Mouse (Mus musculus) T-helper 17 cell (primary cell): ENCODE data around the gene Lhpp.
"Not testable (repeated sequence)": the region's sequence is repeated elsewhere in the genome, so short reads cannot be mapped to it uniquely, and the experiment has no call there.

Source experiments
- in situ Hi-C, 2 experiments: fragments of 300-600 bp; cut with MboI, MseI; formaldehyde crosslinking; loops; 1 replicate in 1 of 2; 2 replicates in 1 of 2; pipeline ENCODE4 v1.15.1; 2025; ENCODE audit warnings: high pct_unique_total_duplicates in 2 of 2

The Lhpp gene

DNA sequence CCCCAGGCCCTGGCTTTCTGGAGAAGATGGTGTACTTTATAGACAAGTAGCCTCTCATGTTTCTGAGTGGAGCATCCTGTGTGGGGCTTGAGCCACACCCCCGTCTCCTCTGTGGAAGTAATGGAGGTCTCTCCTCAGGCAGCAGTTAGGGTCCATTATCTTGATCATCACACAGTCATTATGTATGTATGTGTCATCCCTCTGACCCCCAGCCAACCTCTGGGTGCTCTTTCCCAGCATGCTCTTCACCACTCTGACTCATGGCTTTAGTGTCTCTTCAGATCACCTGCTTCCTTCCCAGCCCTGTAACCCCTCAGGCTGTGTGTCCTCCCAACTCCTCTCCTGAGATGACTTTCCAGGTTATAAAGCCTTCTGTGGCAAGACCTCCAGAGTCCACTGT, 31.2 kb downstream of the Lhpp start:
- in situ Hi-C loops: no loop called here

DNA sequence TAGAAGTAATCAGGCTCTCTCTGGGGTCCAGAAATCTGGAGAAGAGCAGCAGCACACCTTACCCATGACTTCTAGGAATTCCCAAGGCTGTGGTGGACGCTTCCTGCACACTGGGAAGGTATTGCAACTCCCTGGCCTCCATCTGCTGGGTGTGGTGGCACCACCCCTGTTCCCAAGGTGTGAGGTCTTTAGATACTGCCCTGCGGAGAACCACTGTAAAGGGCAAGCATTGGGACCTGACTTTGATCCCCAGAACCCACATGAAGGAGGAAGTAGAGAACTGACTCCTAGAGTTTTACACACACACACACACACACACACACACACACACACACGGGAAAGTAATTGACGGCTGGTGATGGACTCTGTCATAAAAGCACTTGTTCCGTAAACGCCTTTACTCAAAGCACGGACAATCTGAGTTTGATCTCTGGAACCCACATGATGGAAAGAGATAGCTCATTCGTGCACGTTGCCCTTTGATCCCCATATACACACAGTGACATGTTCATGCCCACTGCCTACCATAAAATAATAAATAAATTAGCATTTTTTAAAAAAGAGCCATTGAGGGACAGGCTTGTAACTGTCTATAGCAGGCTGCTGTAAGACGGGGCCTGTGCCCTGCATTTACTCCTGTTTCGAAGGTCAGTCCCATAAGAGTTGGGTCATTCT, 34.3 kb downstream of the Lhpp start:
- in situ Hi-C loops: no loop called here

DNA sequence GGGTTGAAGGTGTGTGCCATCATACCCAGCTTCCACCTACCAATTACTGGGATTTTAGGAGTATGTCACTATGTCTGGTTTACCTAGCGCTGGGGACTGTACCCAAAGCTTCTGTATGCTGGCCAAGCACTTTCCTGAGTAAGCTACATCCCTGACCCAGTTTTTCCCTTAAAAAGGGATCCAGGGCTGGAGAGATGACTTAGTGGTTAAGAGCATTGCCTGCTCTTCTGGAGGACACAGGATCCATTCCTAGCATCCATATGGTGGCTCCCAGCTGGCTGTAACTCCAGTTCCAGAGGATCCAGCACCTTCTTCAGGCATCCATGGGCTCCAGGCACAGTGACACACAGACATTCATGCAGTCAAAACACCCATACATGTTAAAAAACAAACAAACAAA, 36.1 kb downstream of the Lhpp start:
- in situ Hi-C loops: no loop called here

DNA sequence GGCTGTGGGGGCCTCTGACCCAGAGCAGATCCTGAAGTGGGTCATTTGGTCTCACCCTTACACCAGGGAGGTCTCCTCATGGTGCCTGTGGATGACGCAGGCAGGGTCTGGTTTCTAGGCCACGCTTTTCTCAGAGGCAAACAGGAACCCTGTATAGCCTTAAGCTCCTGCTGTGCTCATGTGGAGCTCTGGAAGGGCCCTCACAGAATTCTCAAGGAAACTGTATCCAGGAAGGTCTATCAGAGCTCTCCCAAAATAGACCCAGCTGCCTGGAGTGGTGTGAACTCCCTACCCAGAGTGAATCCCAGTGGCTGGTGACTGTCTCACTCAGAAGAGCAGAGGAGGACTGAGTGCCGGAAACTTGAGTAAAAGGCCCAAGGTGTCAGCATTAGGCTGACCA, 44.0 kb downstream of the Lhpp start:
- in situ Hi-C loops: loop anchor here (5.0 kb wide), 2 partner anchors 243 to 348 kb away; no protein-coding TSS in a partner anchor

DNA sequence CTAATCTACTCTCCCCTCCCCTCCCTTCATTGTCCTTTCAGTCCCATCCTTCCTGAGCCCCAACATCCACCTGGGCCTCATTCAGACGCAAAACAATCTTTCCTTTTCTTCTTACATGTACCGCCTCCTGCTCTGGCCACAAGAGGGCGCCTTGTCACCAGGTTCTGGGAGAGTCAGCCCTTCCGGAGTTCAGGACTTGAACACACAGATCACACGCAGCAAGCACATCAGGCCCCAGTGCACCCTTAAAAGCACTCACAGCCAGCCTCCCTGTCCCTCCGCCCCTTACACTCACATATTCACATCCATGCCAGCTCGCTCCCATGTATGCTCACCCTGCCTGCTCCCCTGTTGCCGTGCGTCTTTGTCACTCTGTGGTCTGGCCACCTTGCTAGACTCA, 45.6 kb downstream of the Lhpp start:
- in situ Hi-C loops: loop anchor here in 1 of 2 experiments (5.0 kb wide), 1 partner anchor 241 kb away; no protein-coding TSS in a partner anchor

DNA sequence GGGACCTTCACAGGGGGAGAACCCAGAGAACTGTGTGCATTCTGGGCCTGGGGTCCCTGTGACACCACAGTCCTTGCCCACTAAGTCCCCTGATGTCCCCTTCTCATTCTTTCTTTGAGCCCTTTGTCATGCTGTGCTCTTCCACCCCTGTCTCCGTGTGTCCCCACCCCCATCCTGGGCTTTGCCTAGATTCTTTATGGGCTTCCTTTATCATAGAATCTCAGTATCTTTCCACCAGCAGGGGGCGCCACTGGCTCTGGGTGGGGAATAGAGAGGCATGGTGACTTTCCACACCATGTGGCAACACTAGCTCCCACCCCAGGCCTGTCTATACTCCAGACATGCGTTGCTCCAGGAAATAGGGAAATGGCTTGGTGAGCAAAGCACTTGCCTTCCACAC, 46.1 kb downstream of the Lhpp start:
- in situ Hi-C loops: loop anchor here in 1 of 2 experiments (5.0 kb wide), 1 partner anchor 241 kb away; no protein-coding TSS in a partner anchor

DNA sequence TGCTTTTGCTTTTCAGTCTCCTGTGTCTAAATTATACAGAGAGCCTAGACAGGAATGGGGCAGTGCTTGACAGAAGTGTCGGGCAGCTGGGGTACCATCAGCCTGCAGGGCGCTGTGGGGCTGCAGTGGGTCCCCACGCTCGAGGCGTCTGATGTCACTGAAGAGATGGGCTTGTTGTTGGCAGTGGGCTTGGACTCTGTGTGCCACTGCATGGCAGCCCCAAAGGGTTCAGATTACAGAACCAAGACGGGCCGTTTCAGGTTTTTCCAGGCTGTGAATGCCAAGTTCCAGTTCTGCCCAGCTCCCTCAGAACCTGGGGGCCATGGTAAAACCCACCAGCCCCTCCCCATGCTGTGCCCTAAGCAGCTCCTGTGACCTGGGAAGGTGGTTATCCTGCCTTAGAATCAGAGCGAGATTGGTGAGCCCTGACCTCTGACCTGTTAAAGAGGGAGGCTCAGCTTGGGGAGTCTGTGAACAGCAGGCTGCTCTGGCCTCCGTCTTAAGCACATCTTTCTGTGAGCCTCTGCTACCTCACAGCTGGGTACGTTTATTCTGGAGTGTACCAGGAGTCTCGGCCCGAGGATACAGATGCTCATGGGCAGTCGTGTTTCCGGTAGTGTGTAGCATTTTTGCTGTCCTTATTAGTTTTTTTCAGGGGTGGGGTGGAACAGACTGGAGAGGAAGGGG, 47.1 kb downstream of the Lhpp start:
- in situ Hi-C loops: loop anchor here in 1 of 2 experiments (5.0 kb wide), 1 partner anchor 240 kb away; no protein-coding TSS in a partner anchor

DNA sequence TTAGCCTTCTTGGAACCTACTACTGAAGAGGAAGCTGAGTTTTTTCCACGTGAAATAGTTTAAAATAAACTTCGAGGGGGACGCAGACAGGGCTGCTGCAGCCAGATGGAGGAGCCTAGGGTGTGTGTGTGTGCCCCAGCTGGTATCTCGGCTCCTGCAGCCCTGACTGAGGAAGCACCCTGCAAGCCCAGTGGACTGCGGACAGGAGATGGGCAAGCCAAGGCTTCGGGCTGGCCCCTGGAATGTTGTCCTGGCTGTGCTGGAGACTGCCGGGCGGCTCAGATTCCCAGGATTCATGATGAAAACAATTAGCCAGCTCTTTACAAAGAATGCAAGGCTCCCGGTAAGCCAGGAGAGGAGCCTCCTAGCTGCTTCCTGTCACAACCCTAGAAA, 47.6 kb downstream of the Lhpp start:
- in situ Hi-C loops: loop anchor here in 1 of 2 experiments (5.0 kb wide), 1 partner anchor 239 kb away; no protein-coding TSS in a partner anchor

DNA sequence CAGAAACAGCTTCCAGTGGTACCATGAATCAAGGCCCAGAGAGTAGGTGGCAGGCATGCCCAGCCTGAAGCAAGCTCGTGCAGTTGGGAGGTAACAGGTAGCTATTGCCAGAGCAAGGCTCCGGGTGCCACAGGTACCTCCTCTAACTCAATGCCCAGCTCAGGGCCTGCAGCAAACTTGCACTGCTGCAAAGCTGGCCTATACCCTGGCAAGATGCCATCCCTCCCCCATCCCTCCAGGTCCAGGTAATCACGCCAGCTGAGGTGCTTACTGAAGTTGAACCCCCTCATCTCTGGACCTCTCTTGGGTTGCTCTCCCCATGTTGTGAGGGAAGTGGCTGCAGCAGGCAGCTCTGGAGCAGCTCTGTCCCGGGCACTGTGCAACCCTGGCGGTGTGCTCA, 48.2 kb downstream of the Lhpp start:
- in situ Hi-C loops: loop anchor here in 1 of 2 experiments (5.0 kb wide), 1 partner anchor 239 kb away; no protein-coding TSS in a partner anchor

DNA sequence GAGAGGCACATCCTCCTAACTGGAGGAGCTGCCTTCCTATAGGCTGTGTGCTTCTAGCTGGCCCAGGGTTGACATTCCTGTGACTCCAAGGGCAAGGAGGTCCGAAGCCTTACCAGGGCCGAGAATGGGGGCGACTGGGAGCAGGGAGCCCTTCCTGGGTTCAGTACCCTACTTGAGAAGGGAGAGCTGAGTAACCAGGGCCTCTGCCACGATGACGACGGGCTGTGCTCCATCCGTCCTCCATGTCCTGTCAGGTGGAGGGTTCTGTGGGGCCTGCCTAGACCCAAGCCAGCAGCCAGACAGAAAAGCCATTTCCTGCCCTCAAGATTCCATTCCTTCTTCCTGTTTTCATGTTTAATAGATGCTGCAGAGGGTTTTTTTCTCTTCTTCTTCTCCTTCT, 49.2 kb downstream of the Lhpp start:
- in situ Hi-C loops: loop anchor here in 1 of 2 experiments (5.0 kb wide), 1 partner anchor 238 kb away; no protein-coding TSS in a partner anchor

DNA sequence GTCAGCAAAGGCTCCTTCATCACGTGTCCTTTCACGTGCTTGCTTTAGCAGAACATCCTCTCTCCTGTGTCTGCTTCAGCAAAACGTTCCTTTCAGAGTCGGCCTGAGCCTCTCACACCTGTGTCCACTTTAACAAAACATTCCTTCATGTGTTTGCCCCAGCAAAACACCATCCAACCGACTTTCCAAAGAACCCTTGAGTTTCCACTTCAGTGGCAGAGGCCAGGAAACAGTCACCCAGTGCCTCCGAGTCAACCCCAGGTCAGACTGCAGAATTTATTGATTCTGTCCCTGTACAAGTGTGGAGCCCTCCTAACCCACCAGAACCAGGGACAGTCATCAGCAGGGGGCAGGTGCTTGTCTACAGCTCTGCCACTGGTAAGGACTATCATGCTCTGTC, 52.4 kb downstream of the Lhpp start:
- in situ Hi-C loops: not testable (repeated sequence)

DNA sequence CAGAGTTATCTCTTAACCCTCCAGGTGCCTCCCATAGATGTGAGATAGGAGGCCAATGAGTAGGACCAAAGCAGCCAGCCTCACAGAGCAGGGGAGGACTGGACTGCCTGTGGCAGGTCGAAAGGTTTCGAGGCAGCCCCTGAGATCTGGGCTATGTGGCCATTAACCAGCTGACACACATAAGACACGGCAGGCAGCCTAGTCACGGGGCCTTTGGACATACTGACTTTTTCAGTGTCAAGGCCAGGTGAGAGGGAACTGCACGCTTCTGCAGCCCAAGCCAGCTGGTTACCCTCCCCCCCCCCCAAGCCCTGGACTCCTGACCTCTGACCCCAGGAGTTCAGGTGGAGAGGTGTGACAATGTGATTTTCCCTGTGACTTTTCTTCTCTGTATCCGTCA, 54.4 kb downstream of the Lhpp start:
- in situ Hi-C loops: loop anchor here in 1 of 2 experiments (5.0 kb wide), 1 partner anchor 42 kb away; no protein-coding TSS in a partner anchor

DNA sequence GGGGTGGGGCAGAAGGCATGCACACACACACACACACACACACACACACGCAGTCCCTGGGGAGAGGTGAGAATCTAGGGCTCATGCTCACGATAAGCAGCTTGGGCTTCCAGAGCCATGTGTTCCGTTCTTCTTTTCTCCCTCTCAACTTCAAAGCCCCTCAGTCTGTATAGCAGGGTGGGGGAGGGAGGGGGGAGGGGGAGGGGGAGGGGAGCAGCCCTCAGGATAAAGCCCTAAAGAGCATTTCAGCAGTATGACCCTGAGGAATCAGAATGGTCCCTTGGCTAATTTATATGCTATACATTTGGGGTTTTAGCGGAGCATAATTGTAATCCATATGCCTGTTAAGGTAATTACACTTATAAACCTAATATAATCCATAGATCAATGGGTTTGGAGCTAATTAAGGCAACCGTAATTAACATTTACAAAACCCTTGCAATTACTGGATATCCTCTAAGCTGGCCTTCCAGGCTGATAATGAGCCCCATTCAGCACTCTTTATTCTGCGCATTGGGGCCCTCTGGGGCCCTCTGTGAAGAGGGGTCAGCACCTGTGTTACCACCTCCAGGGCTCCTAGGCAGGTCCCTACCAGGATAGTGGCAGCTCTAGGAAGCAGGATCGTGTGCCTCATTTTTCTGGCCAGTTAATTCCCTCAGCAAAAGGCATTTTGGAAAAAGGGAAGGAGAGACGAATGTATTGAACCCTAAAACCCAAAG, 55.4 kb downstream of the Lhpp start:
- in situ Hi-C loops: loop anchor here in 1 of 2 experiments (5.0 kb wide), 1 partner anchor 41 kb away; no protein-coding TSS in a partner anchor

DNA sequence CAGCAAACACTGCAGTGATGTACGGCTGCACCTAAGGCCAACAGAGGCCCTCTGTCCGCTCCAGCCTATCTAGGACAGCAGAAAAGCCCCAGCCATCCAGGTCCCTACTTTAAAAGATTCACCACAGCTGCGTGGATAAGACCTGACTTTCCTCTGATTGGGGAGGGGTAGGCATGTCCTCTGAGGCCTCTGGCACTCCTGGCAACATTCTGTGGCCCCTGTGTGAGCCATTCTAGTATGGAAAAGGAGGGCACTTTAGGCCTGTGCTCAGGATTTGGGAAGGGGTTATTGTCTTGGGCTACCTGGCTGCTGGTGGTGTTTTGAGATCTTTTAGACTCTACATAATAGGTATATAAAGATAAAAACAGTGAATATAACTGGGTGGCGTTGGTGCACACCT, 56.1 kb downstream of the Lhpp start:
- in situ Hi-C loops: loop anchor here in 1 of 2 experiments (5.0 kb wide), 1 partner anchor 41 kb away; no protein-coding TSS in a partner anchor

DNA sequence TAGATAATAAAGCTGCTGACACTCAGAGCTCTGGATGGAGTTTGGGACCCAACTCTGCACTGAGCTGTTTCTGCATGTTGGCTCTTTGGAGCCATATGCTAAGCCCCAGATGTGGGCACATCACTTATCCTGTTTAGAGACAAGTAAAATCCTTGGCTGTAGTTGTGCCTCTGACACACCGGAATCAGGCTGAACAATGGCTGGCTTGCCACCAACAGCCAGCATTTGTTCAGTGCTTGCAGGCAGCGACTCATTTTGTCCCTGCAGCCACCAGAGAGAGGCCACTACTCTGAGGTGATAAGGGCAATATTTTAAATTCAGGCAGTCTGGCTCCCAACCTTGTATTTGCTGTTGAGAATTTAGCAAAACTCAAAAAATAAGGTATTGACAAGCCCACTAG, 58.2 kb downstream of the Lhpp start:
- in situ Hi-C loops: loop anchor here in 1 of 2 experiments (5.0 kb wide), 1 partner anchor 39 kb away; no protein-coding TSS in a partner anchor

DNA sequence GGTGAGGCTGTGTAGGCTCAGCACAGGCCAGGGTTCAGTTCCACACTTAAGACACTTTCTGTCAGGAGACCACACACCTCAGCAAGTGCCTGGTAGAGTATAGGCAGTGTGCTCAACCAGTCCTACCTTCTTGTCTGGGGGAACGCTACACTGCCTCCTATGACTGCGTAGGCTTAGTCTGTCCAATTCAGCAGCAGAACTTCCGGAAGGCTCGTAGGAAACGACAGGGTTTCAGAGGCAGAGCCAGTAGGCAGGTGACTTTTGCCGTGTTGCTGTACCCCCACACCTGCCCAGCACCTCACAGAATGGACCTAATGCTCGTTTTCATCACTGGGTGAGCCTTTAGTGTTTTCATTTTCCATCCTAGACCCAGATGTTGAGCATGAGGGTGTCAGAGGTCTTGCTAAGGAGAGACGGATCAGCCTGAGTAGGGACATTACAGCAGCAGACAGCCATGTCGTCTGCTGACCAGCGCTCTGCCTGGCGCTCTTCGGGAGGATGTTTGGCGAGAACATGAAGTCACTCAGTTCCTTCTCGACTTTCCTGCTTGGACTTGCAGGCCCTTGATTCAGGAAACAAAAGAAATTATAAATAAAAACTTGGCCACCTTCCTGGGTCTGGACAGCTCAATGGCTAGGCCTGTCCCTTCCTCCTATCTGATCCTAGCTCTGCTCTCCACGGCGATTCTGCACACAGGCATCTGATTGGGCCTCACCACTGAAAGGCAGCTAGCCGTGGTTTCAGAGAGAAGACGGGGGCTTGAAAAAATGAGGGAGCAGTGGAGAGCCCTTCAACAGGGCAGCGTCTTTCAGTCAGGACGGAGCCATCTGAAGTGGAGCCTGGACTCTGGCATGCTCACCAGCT, 59.8 kb downstream of the Lhpp start:
- in situ Hi-C loops: loop anchor here in 1 of 2 experiments (5.0 kb wide), 1 partner anchor 37 kb away; no protein-coding TSS in a partner anchor

DNA sequence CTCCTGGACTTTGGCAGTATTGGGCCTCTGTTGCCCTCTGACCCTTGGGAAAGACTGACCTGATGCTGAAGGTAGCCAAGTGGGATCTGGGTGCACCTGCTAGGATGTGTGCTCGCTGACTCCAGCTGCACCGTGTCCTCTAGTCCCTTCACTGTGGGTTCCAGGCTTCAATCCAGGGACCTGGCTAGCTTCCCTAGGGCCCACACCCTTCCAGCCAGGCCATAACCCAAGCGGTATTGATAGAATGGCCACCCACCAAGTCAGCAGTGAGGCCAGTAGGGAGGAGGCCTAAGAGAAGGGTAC, 60.4 kb downstream of the Lhpp start:
- in situ Hi-C loops: no loop called here

DNA sequence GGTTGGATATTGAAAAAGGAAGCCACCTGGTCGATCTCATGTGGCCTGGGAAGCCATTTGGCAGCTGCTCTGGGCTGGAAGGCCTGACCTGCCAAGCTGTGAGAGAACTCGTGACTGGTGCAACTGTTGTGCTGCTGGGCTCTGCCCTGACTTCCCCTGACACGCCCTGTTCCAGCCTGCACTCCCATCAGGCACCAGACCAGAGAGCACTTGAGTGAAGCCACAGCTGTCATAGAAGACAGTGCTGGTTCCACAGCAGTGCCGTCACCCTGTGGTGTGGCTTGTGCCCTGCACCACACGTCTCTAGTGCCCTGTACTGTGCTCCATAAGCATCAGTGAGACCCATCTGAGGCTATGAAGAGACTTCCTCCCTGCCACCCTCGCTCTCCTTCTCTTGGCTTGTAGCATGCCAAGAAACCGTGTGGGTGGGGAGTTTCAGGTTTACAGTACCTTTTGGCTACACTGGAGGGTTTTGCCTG, 62.1 kb downstream of the Lhpp start:
- in situ Hi-C loops: no loop called here

DNA sequence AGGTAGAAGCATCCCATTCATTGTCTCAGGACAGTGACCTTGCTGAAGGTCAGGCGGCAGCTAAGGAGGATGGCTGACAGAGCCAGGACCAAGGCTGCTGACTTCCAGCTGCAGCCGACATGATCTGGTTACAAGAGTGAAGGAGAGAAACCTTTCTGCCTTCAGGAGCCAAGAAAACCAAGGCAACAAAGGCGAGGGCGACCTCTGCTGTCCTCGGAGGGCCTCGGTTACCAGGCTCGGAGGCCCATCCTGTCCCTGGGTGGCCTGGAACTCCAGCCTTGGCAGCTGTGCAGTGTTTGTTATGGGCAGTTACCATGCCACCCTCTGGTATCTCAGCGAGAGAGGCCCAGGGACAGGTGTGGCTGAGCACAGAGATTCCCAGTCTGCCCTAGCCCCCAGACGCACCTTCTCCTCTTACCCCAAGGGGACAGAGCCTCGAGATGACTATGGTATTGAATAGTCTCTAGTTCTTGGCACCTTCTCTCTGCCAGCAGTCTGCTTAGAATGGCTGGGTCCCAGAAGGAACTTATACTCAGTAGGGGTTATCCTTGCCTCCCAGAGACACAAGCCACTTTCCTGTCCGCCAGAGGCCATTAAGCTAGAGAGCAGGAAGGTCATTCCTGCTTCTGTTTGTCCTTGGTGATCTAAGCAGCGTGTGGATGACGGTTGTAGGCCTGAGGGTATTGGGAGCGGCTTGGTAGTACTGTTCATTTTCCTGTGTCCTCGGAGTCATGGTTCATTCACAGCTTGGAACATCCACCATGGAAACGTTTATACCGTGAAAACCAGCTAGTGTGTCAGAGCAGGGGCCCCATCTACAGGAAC, 63.7 kb downstream of the Lhpp start:
- in situ Hi-C loops: no loop called here

DNA sequence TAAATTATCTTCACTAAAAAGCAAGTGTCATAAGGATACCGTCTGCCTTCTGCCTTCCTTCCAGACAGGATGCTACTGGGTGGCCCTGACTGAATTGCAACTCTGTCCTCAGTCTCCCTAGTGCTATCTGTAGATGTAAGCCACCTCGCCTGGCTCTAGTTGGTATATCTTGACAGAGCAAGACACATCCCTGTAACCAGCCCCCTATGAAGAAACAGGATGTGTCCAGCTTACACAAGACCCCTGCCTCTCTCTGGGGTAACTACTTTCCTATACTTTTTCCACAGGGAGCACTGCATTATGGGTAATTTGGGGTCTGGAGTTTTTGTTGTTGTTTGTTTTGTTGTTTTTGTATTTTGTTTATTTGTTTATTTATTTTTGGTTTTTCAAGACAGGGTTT, 65.5 kb downstream of the Lhpp start:
- in situ Hi-C loops: no loop called here
